Mouse (Mus musculus) hindbrain, embryonic 14.5 days (tissue): ENCODE results near the gene Tmem208. TPM values are rescaled to one million over a fixed set of nuclear protein-coding genes. Genes with fewer than 3 reads are reported as not detected.

Source experiments
- ATAC-seq: fragments of 200-750 bp; cut with Nextera tagmentation; 2 replicates; pipeline ENCODE4 v1.8.0; 2017; ENCODE audit warnings: moderate number of reproducible peaks, mild to moderate bottlenecking, moderate TSS enrichment, moderate library complexity; ENCODE audit not compliant: low FRiP score
- DNase-seq: peaks from one replicate; pipeline ENCODE4 v3.0.0-alpha.2; 2015; ENCODE audit warnings: low spot score
- H3K27ac ChIP-seq: fragments of 300-500 bp; sonication (generic); 2 replicates; pipeline ENCODE4 v1.5.1; 2014; ENCODE audit warnings: mild to moderate bottlenecking, moderate library complexity
- H3K27me3 ChIP-seq: fragments of 300-500 bp; sonication (generic); 2 replicates; pipeline ENCODE4 v1.6.1; 2014; ENCODE audit warnings: mild to moderate bottlenecking, low read length, mixed read lengths; ENCODE audit not compliant: control insufficient read depth, insufficient read depth
- H3K36me3 ChIP-seq: fragments of 300-500 bp; sonication (generic); replicated peaks from 2 replicates; pipeline ENCODE4 v1.6.1; 2014; ENCODE audit not compliant: control insufficient read depth, insufficient read depth
- H3K4me1 ChIP-seq: fragments of 300-500 bp; sonication (generic); replicated peaks from 2 replicates; pipeline ENCODE4 v1.6.1; 2014; ENCODE audit warnings: antibody characterized with exemption, low read length, mixed read lengths; ENCODE audit not compliant: control insufficient read depth, insufficient read depth
- H3K4me2 ChIP-seq: fragments of 300-500 bp; sonication (generic); replicated peaks from 2 replicates; pipeline ENCODE4 v1.6.1; 2014; ENCODE audit warnings: mild to moderate bottlenecking, moderate library complexity
- H3K4me3 ChIP-seq: fragments of 300-500 bp; sonication (generic); replicated peaks from 2 replicates; pipeline ENCODE4 v1.5.1; 2014; ENCODE audit warnings: mild to moderate bottlenecking, low read length
- H3K9ac ChIP-seq: fragments of 300-500 bp; sonication (generic); 2 replicates; pipeline ENCODE4 v1.6.1; 2014
- H3K9me3 ChIP-seq: fragments of 300-500 bp; sonication (generic); 2 replicates; pipeline ENCODE4 v1.6.1; 2016; ENCODE audit warnings: low read length; ENCODE audit not compliant: control insufficient read depth
- WGBS: fragments of 180-500 bp; shearing (Covaris S2); extraction: QIAGEN DNeasy Blood & Tissue Kit; methylation state at CpG from one replicate; pipeline ENCODE4 v1.1.7; 2014; 5-methylcytosine and 5-hydroxymethylcytosine counted together
- polyA plus RNA-seq: library from polyadenylated mRNA; unstranded; fragments of >200 nt; fragmentation: Nextera tagmentation; extraction: Ambion mirVana; gene quantifications from 2 replicates; pipeline ENCODE4 v1.2.1, GENCODE M21; 2014

Tmem208 gene
- polyA plus RNA-seq, 1 experiment from 2014 or later: 147 TPM

DNA sequence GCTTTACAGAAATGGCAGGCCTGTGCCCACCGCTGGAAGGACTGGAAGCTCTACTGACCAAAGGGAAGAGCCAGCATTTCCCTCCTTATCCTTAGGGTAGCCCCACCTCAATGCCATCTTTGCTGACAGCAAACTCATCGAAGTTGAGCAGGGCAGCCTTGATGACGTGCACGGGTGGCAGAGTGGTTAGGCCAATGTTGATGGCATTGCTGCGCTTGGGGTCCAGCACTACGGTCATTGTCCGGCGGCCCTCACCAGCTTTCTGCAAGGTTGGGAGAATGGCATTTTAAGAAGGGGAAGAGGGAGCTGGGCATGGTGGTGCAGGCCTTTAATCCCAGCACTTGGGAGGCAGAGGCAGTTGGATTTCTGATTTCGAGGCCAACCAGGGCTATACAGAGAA, 5.8 kb downstream of the Tmem208 start:
- Histone ChIP-seq H3K9me3 (no peaks in the 10 kb centered on the region), H3K27ac (no peak overlapping the region), H3K4me2 (no peak overlapping the region), H3K4me1 (peaks cover 7% of the 10 kb centered on the region), H3K9ac (no peak overlapping the region), H3K4me3 (no peak overlapping the region), H3K36me3 (peaks cover 60% of the 10 kb centered on the region), H3K27me3 (no peaks in the 10 kb centered on the region)
- 97% methylated on average over 9 of the region's 9 CpGs for WGBS
- DNase-seq (no peak), ATAC-seq (no peak)

- DNase-seq: no peak
- no peaks in the 10 kb centered on the region for H3K9me3 ChIP-seq
- H3K27me3 ChIP-seq: no peaks in the 10 kb centered on the region
- peaks cover 60% of the 10 kb centered on the region for H3K36me3 ChIP-seq
- H3K4me1 ChIP-seq: peaks cover under 1% of the 10 kb centered on the region
- H3K4me2 ChIP-seq: no peak overlapping the region
- H3K4me3 ChIP-seq: no peak overlapping the region
- H3K27ac ChIP-seq: no peak overlapping the region
- H3K9ac ChIP-seq: no peak overlapping the region
- ATAC-seq: no peak
- 94% methylated on average over 2 of the region's 2 CpGs for WGBS
Measured at GRCm38 (mm10) chr8:105332523-105332922, 6.4 kb downstream of the Tmem208 start.

DNA sequence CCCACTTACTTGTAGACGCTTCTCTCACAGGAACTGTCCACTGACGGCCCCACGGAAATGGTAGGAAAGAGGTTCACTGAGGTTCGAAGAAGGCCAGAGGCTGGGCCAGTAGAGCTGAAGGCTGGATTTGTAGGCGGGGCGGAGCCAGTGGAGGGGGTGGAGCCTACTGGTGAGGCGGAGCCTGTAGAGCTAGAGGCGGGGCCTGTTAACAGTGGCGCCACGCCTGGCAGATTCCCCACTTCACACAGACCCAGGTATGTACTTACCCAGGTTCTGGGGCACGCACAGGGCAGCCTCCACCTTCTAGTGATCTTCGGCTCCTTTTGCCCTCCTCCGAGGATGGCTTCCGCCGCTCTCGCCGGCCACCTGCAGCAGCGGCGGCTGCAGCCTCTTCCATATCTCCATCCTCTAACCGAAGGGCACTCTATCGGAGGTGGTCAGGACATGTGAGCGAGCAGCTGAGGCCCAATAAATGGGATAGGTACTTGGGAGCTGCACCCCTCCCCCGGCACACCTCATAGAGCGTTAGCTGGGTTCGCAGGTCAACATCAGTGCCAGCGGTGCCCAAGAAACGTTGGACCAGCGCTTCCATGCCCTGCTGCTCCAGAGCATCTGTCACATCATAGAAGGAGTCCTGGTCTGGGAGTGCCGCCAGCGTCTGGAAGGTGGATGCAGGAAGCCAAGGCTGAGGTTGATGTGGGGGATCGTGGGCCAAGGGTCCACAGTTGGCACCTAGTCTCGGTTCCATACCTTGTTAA, 10.4 kb downstream of the Tmem208 start:
- Histone ChIP-seq H3K9me3 (no peaks in the 10 kb centered on the region), H3K27ac (no peak overlapping the region), H3K4me1 (no peaks in the 10 kb centered on the region), H3K9ac (no peak overlapping the region), H3K4me2 (no peak overlapping the region), H3K36me3 (peaks cover 24% of the 10 kb centered on the region), H3K4me3 (no peak overlapping the region), H3K27me3 (no peaks in the 10 kb centered on the region)
- WGBS: 53% methylated on average over 32 of the region's 32 CpGs
- ATAC-seq (peak; percentile 39), DNase-seq (no peak)

DNA sequence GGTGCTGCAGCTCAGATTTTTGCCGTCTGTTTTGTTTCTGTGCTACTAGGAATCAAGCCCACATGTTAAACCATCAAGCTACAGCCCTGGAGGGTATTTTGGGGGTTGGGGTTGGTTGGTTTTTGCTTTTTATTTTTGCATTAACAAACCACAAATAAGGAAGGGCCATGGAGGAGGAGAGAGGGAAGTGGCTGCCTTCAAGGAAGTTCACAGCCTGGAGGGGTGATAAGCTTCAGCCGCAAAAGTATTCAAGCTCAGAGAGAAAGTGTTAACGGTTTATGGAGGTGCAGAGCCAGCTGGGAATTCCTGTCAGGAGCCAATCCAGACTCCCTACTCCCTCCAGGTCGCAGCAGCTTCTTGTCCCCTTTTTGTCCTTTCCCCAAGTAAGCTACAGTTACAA, 12.8 kb downstream of the Tmem208 start:
- DNase-seq (no peak), ATAC-seq (no peak)
- Histone ChIP-seq H3K4me2 (no peak overlapping the region), H3K36me3 (peaks cover 11% of the 10 kb centered on the region; the same call in 1 of the 2 replicates), H3K4me3 (no peak overlapping the region), H3K9ac (no peak overlapping the region), H3K9me3 (no peaks in the 10 kb centered on the region), H3K27me3 (no peaks in the 10 kb centered on the region), H3K27ac (no peak overlapping the region), H3K4me1 (no peaks in the 10 kb centered on the region)
- WGBS: 65% methylated on average over 4 of the region's 4 CpGs

- ATAC-seq (no peak), DNase-seq (no peak)
- Histone ChIP-seq H3K36me3 (0 out of 2 replicates have a peak, but pooled peaks cover under 1% of the 10 kb centered on the region), H3K27ac (no peak overlapping the region), H3K9me3 (no peaks in the 10 kb centered on the region), H3K9ac (no peak overlapping the region), H3K4me2 (no peak overlapping the region), H3K4me3 (no peak overlapping the region), H3K4me1 (no peaks in the 10 kb centered on the region), H3K27me3 (no peaks in the 10 kb centered on the region)
- 84% methylated on average over 6 of the region's 6 CpGs for WGBS
Measured at GRCm38 (mm10) chr8:105339886-105340635, 13.9 kb downstream of the Tmem208 start.

DNA sequence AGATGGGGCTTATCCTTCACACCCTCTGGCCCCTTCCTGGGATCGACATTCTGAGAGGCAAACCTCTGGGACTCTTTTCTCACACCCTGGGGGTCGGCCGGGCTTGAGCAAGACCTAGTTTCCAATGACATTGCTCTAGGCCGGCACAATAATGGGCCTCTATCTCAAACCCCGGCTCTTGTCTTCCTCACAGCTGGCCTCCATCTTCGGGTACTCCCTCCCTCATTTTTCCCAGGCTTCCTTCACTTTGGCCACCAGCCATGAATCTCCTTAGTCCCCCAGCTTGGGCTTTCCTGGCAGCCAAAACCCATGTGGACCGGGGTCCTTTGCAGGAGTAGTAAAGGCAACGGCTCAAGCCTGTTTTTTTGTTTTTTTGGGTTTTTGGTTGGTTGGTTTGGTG, 15.2 kb downstream of the Tmem208 start:
- Histone ChIP-seq H3K4me2 (no peak overlapping the region), H3K27ac (no peak overlapping the region), H3K4me3 (no peak overlapping the region), H3K27me3 (peaks cover 3% of the 10 kb centered on the region; the same call in 1 of the 2 replicates), H3K9me3 (no peaks in the 10 kb centered on the region), H3K4me1 (no peaks in the 10 kb centered on the region), H3K36me3 (no peaks in the 10 kb centered on the region), H3K9ac (no peak overlapping the region)
- WGBS: 44% methylated on average over 8 of the region's 8 CpGs
- ATAC-seq (no peak), DNase-seq (no peak)

DNA sequence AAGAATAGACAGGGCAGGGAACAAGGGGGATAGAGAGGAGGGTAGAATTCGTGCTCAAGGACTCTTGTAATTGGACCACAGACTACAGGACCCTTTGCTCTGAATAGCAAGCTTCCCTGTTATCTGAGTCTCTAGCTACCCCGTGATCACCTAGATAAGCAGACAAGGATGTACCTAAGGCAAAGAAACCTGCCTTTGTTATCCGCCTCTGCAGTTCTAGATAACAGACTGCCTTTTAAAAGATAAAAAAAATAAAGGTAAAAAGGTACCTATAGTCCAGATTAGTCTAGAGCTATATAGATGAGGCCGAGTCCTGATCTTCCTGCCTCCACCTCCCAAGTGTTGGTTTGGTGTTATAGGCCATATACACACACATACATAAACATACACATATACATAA, 16.6 kb downstream of the Tmem208 start:
- Histone ChIP-seq H3K4me2 (no peak overlapping the region), H3K36me3 (no peaks in the 10 kb centered on the region), H3K9ac (no peak overlapping the region), H3K27ac (no peak overlapping the region), H3K4me1 (peaks cover 4% of the 10 kb centered on the region; the same call in 1 of the 2 replicates), H3K27me3 (peaks cover 15% of the 10 kb centered on the region; the same call in 1 of the 2 replicates), H3K4me3 (no peak overlapping the region), H3K9me3 (no peaks in the 10 kb centered on the region)
- no peak for DNase-seq
- 81% methylated on average over 4 of the region's 4 CpGs for WGBS
- no peak for ATAC-seq

DNA sequence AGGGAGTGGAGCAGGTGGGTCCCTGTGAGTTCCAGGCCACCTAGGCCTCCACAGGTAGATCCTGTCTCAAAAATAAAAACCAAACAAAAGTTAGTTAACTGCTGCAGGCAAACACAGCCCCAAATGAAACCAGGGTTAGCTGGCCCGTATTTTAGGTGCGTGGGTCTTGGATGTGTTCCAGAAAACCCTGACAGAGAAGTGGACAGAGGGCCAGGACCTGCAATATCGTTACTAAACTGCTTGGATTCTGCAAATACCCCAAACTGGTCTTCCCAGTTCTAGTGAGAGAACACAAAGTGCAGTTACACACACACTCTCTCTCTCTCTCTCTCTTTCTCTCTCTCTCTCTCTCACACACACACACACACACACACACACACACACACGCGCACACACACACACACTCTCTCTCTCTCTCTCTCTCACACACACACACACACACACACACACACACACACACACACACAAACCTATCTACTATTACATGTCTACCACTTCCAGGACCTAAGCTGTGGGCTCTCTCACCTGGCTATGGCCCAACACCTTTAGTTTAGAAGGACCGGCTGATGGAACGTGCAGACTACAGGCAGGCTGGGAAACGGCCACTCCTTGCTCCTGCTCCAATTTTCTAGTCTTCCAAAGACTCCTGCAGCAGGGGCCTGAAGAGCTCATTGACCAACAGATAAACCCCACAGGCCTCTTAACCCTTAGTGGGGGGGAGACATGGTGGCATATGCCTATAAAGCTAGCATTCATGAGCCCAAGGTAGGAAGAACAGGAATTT, 17.8 kb downstream of the Tmem208 start:
- H3K36me3 ChIP-seq: no peaks in the 10 kb centered on the region
- ATAC-seq: no peak
- peaks cover 15% of the 10 kb centered on the region; the same call in 1 of the 2 replicates for H3K27me3 ChIP-seq
- no peaks in the 10 kb centered on the region for H3K9me3 ChIP-seq
- DNase-seq: no peak
- H3K27ac ChIP-seq: no peak overlapping the region
- no peak overlapping the region for H3K9ac ChIP-seq
- WGBS: 73% methylated on average over 8 of the region's 8 CpGs
- peaks cover 4% of the 10 kb centered on the region; the same call in 1 of the 2 replicates for H3K4me1 ChIP-seq
- no peak overlapping the region for H3K4me3 ChIP-seq
- no peak overlapping the region for H3K4me2 ChIP-seq
